Mouse (Mus musculus) lung, postnatal 4 days (tissue): ENCODE results near the gene Ralgps2.

Source experiments
- DNase-seq, 2 experiments: peaks; one replicate each; pipeline ENCODE4 v3.0.0; 2021

Ralgps2 gene

GRCm38 (mm10) chr1:156954216-156954615, 14.8 kb upstream of the Ralgps2 start:
- no peak for DNase-seq

- no peak for DNase-seq
Observed at GRCm38 (mm10) chr1:156950354-156950753, 10.9 kb upstream of the Ralgps2 start.

GRCm38 (mm10) chr1:156940584-156940983, 1.2 kb upstream of the Ralgps2 start:
- DNase-seq = no peak

GRCm38 (mm10) chr1:156940142-156940522, 706 bp upstream of the Ralgps2 start:
- no peak for DNase-seq

- peak; percentile 66 to 77 for DNase-seq
Observed at GRCm38 (mm10) chr1:156938705-156939242, 652 bp downstream of the Ralgps2 start.

- DNase-seq = no peak
Observed at GRCm38 (mm10) chr1:156937436-156937835, 2.0 kb downstream of the Ralgps2 start.

- no peak for DNase-seq
Observed at GRCm38 (mm10) chr1:156933712-156934111, 5.7 kb downstream of the Ralgps2 start.

GRCm38 (mm10) chr1:156932036-156932774, 7.2 kb downstream of the Ralgps2 start:
- DNase-seq = no peak

- peak in 1 of 2 experiments; percentile 37 for DNase-seq
Observed at GRCm38 (mm10) chr1:156931106-156931870, 8.1 kb downstream of the Ralgps2 start.

GRCm38 (mm10) chr1:156930263-156930662, 9.2 kb downstream of the Ralgps2 start:
- DNase-seq = no peak

- no peak for DNase-seq
Observed at GRCm38 (mm10) chr1:156928255-156928654, 11.2 kb downstream of the Ralgps2 start.

- no peak for DNase-seq
Observed at GRCm38 (mm10) chr1:156923511-156923910, 15.9 kb downstream of the Ralgps2 start.

- no peak for DNase-seq
Observed at GRCm38 (mm10) chr1:156922921-156923320, 16.5 kb downstream of the Ralgps2 start.

GRCm38 (mm10) chr1:156921290-156921994, 18.0 kb downstream of the Ralgps2 start:
- peak in 1 of 2 experiments; percentile 40 for DNase-seq

GRCm38 (mm10) chr1:156917460-156917859, 22.0 kb downstream of the Ralgps2 start:
- peak in 1 of 2 experiments; percentile 30 for DNase-seq

- no peak for DNase-seq
Observed at GRCm38 (mm10) chr1:156916361-156916760, 23.1 kb downstream of the Ralgps2 start.

GRCm38 (mm10) chr1:156914942-156915341, 24.5 kb downstream of the Ralgps2 start:
- DNase-seq = no peak

- DNase-seq = no peak
Observed at GRCm38 (mm10) chr1:156913190-156913589, 26.2 kb downstream of the Ralgps2 start.

- no peak for DNase-seq
Observed at GRCm38 (mm10) chr1:156910948-156911347, 28.5 kb downstream of the Ralgps2 start.

GRCm38 (mm10) chr1:156909866-156910265, 29.6 kb downstream of the Ralgps2 start:
- no peak for DNase-seq

- DNase-seq = no peak
Observed at GRCm38 (mm10) chr1:156909265-156909664, 30.2 kb downstream of the Ralgps2 start.

GRCm38 (mm10) chr1:156905660-156906059, 33.8 kb downstream of the Ralgps2 start:
- DNase-seq = no peak

GRCm38 (mm10) chr1:156903899-156904298, 35.5 kb downstream of the Ralgps2 start:
- no peak for DNase-seq
